Mouse (Mus musculus) gonadal fat pad, adult 2 months (tissue): ENCODE results near the gene Homer3. TPM values are rescaled to one million over a fixed set of nuclear protein-coding genes. Genes with fewer than 3 reads are reported as not detected.

Source experiments
- DNase-seq: peaks from one replicate; pipeline ENCODE4 v3.0.0-alpha.2; 2012; ENCODE audit warnings: low read depth
- polyA plus RNA-seq: library from polyadenylated mRNA; depleted of rRNA; stranded (reverse); fragments of >200 nt; gene quantifications from 2 replicates; pipeline ENCODE4 v1.2.3, GENCODE M21; 2012; rRNA removed

Homer3 gene
- polyA plus RNA-seq, 1 experiment: 55.2 TPM

DNA sequence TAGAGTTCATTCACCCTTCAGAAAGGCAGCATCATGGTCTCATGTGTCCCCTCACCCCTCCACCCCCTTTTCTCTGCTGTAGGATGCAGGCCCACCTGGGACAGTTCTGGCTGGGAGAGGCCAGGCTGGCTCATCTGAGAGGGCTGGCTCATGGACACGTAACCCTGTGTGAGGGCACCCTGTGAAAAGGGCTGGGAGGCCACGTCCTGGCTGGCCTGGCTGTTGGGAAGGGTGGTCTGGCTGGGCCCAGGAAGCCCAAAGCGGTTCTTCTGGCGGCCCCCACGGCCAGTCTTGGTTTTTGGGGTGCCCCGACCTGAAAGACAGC lies 50.2 kb downstream of the Homer3 start:
- no peak for DNase-seq

DNA sequence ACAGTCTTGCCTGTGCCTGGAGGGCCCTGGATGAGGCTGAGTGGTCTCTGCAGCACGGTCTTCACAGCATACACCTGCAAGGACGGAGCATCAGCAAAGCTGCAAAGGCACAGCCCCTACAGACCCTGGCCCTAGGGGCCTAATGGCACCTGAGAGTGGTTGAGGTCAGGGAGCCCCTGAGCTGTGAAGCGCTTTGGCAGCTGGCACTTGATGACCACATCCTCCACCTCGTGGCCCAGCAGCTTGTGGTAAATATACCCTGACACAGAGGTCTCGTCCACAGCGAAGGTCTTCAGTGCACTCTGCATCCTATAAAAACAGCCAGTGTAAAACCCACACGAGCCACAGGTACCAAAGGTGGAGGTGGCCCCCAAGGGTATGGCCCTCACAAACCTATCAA lies 56.3 kb downstream of the Homer3 start:
- no peak for DNase-seq

DNA sequence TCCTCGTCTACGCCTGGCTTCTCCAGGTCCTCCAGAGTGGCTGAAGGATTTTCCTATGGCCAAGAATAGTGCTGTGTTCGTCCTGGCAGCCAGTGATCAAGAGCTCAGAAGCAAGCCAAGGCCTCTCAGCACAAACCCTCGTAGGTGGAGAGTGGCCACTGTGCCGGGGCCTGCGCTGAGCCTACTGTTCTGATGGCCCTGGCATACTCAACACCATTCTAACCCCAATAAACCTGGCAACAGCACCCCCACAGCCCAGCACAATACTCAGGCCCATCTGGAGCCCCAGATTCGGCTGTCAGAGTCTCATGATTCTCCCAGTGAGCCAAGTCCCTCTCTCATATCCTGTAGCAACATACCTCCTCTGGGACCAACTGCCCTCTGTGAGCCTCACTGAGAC lies 58.0 kb downstream of the Homer3 start:
- no peak for DNase-seq

DNA sequence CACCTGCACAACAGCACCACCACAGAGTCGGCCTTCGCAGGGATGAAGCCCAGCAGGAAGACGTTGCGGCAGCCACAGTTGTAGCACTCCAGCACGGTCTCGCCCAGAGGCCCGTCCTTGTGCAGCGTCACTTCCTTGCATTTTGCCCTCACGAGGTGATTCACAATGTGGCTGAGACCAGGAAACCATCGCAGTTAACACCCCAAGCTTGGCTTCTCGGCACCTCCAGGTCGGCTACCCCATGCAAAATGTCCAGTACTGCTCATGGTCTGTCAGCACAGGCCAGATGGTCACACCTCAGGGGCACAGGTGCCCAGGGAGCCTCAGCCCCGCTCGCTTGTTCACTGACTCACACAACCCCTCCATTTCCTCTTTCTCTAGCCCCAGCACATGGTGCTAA lies 59.4 kb downstream of the Homer3 start:
- no peak for DNase-seq

DNA sequence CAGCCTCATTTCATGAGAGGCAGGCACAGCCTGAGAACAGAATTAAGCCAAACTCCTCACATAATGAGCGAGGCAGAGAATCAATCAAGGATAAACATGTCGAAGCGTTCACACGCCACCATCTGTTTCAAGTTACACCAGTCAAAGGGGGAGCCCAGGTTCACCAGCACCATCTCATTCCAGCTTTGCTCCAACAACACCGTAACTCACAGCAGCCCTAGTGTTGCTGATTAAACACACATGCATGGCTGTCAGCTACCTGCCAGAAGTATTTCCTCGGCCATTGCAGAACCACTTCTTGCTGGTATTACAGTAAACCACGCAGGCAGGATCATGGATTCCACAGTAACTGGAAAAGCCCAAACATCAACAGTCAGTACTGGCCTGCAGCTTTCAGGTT lies 60.4 kb downstream of the Homer3 start:
- DNase-seq: no peak

DNA sequence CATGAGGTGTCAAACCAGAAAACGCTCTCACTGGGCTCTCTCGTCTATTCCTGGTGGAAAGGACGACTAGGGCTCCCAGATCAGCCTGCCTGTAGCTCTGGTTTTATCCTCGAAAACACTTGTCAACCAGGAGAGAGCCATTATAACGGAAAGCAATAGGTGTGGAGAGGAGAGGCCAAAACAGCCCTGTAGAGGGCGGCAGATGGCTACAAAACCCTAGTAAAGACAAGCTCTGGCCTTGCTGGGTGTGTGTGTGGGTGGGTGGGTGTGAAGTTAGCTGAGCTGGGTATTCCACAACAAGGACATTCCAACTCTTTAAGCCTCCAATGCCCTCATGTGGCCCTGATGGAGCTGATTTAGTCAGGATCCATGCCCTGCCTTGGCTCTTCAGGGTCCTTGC lies 61.1 kb downstream of the Homer3 start:
- no peak for DNase-seq

Other genes with a start within 250 kb of the Homer3 start
- 64.8 and 71.9 TPM in 2 replicates for gene Mau2, start 240.1 kb upstream of the Homer3 start, polyA plus RNA-seq
- 11.2 and 11.8 TPM in 2 replicates for gene Sugp1, start 240.0 kb upstream of the Homer3 start, polyA plus RNA-seq
- 1.1 and 2.1 TPM in 2 replicates for gene Tm6sf2, start 209.9 kb upstream of the Homer3 start, polyA plus RNA-seq
- 0.09 and 0.14 TPM in 2 replicates for gene Hapln4, start 199.4 kb upstream of the Homer3 start, polyA plus RNA-seq
- 0.32 and 1.6 TPM in 2 replicates for gene Ncan, start 162.0 kb upstream of the Homer3 start, polyA plus RNA-seq
- 16.6 and 20.4 TPM in 2 replicates for gene Nr2c2ap, start 151.5 kb upstream of the Homer3 start, polyA plus RNA-seq
- gene Rfxank, start 143.7 kb upstream of the Homer3 start, polyA plus RNA-seq: 23.4 and 23.8 TPM in 2 replicates
- gene Borcs8, start 143.3 kb upstream of the Homer3 start, polyA plus RNA-seq: 80.1 and 103 TPM in 2 replicates
- gene Mef2b, start 143.1 kb upstream of the Homer3 start, polyA plus RNA-seq: 0.08 and 0.36 TPM in 2 replicates
- gene Tmem161a, start 110.5 kb upstream of the Homer3 start, polyA plus RNA-seq: 73.5 and 96.4 TPM in 2 replicates
- 33.9 and 43.1 TPM in 2 replicates for gene Slc25a42, start 70.5 kb upstream of the Homer3 start, polyA plus RNA-seq
- 31.4 and 42.5 TPM in 2 replicates for gene Sugp2, start 48.6 kb upstream of the Homer3 start, polyA plus RNA-seq
- gene Armc6, start 48.4 kb upstream of the Homer3 start, polyA plus RNA-seq: 12.0 and 14.1 TPM in 2 replicates
- 54.0 and 54.2 TPM in 2 replicates for gene Ddx49, start 19.7 kb downstream of the Homer3 start, polyA plus RNA-seq
- gene Cope, start 19.7 kb downstream of the Homer3 start, polyA plus RNA-seq: 491 and 497 TPM in 2 replicates
- 0.86 and 1.9 TPM in 2 replicates for gene Cers1, start 32.9 kb downstream of the Homer3 start, polyA plus RNA-seq
- 0.43 TPM in 1 of 2 replicates, not detected in the other for gene Gdf1, start 47.0 kb downstream of the Homer3 start, polyA plus RNA-seq
- 20.1 and 34.5 TPM in 2 replicates for gene Upf1, start 70.5 kb downstream of the Homer3 start, polyA plus RNA-seq
- 1.7 and 4.6 TPM in 2 replicates for gene Comp, start 90.7 kb downstream of the Homer3 start, polyA plus RNA-seq
- 19.9 and 27.6 TPM in 2 replicates for gene Crtc1, start 156.8 kb downstream of the Homer3 start, polyA plus RNA-seq
- 48.4 and 50.6 TPM in 2 replicates for gene Klhl26, start 194.1 kb downstream of the Homer3 start, polyA plus RNA-seq
- gene Tmem59l, start 204.5 kb downstream of the Homer3 start, polyA plus RNA-seq: 0.35 and 0.53 TPM in 2 replicates
- 5.5 and 6.9 TPM in 2 replicates for gene Crlf1, start 210.3 kb downstream of the Homer3 start, polyA plus RNA-seq
- 202 and 238 TPM in 2 replicates for gene Rex1bd, start 223.9 kb downstream of the Homer3 start, polyA plus RNA-seq
- gene Uba52, start 228.0 kb downstream of the Homer3 start, polyA plus RNA-seq: 662 and 697 TPM in 2 replicates
- 399 and 446 TPM in 2 replicates for gene Fkbp8, start 244.9 kb downstream of the Homer3 start, polyA plus RNA-seq
- gene Kxd1, start 245.1 kb downstream of the Homer3 start, polyA plus RNA-seq: 92.8 and 107 TPM in 2 replicates